Comparison of ENCODE assay signal across 8 mouse cellular contexts in the genomic region with DNA sequence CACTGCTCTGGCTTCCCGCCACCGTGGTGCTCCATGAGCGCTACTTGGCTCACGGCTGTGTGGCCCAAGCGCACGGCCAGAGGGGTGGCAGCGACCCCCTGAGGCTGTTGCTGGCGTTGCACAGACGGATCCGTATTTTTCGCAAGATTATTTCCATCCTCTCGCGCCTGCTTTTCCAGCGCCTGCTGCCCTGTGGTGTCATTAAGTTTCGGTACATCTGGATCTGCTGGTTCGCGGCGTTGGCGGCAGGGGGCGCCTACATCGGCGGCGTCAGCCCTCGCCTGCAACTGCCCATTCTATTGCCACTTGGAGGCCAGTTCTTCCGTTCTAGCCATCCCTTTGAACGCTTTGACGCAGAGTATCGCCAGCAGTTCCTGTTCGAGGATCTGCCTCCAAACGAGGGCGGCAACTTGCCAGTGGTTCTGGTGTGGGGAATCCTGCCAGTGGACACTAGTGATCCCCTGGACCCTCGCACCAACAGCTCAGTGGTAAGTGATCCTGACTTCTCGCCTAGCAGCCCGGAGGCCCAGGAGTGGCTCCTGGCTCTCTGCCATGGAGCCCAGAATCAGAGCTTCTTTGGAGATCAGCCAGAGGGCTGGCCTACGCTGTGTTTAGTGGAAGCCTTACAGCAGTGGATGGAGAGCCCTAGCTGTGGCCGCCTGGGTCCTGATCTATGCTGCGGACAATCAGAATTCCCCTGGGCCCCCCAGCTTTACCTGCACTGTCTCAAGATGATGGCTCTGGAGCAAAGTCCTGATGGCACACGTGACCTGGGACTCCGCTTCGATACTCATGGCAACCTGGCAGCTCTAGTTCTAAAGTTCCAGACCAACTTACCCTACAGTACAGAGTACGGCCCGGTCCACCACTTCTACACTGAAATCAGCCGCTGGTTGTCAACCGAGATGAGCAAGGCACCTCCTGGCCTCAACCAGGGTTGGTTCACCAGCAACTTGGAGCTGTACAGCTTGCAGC. TPM values are rescaled to one million over a fixed set of nuclear protein-coding genes. Genes with fewer than 3 reads are reported as not detected.
DNase-seq lines count a peak whose midpoint lies in the region; ATAC-seq lines count a peak whose summit lies in the region.

No protein-coding gene starts in this region.

- H3K36me3 ChIP-seq in heart, embryonic 12.5 days, result no peaks in the 10 kb centered on the region
- no peaks in the 10 kb centered on the region for H3K36me3 ChIP-seq in kidney, embryonic 16.5 days (ENCODE audit: insufficient read depth, low read length)
- no peaks in the 10 kb centered on the region for H3K36me3 ChIP-seq in liver, embryonic 15.5 days (replicated peaks)

- no peaks in the 10 kb centered on the region for H3K9me3 ChIP-seq in heart, embryonic 12.5 days (replicated peaks)
- no peaks in the 10 kb centered on the region for H3K9me3 ChIP-seq in kidney, embryonic 16.5 days (ENCODE audit: low read length)
- H3K9me3 ChIP-seq in liver, embryonic 15.5 days (replicated peaks), result no peaks in the 10 kb centered on the region

- peak; percentile 55; the same call in 1 of the 2 replicates for ATAC-seq in erythroblast, adult 5-6 weeks (replicated peaks; ENCODE audit: low FRiP score, poor library complexity, severe bottlenecking)
- peak; percentile 62 for ATAC-seq in heart, embryonic 12.5 days (ENCODE audit: insufficient number of reproducible peaks, low FRiP score)
- ATAC-seq in kidney, embryonic 16.5 days (ENCODE audit: low FRiP score, low TSS enrichment), result 0 out of 2 replicates have a peak, but pooled peaks have one; percentile 10
- ATAC-seq in liver, embryonic 15.5 days (ENCODE audit: insufficient read depth), result peak; percentile 34

- DNase-seq in ES-CJ7 (ENCODE audit: low read depth, low spot score), result peak; percentile 89
- peak; percentile 89 for DNase-seq in brain, adult 2 months (ENCODE audit: low read depth, low spot score)
- peak; percentile 67 for DNase-seq in neural tube, embryonic 10.5 days (ENCODE audit: extremely low spot score, low spot score)
- DNase-seq in thymus, postnatal 0 days (ENCODE audit: low spot score), result peak; percentile 16

- H3K27ac ChIP-seq in heart, embryonic 12.5 days (ENCODE audit: poor library complexity, severe bottlenecking), result no peak overlapping the region
- no peak overlapping the region for H3K27ac ChIP-seq in kidney, embryonic 16.5 days (ENCODE audit: low read length)
- H3K27ac ChIP-seq in liver, embryonic 15.5 days (replicated peaks), result peak overlapping the region; percentile 63; the same call in 1 of the 2 replicates

- peak overlapping the region; percentile 13 for H3K4me3 ChIP-seq in heart, embryonic 12.5 days
- peak overlapping the region; percentile 2; the same call in 1 of the 2 replicates for H3K4me3 ChIP-seq in kidney, embryonic 16.5 days (ENCODE audit: low read length)
- peak overlapping the region; percentile 29 for H3K4me3 ChIP-seq in liver, embryonic 15.5 days (replicated peaks)

- no peak overlapping the region; the same call in 1 of the 2 replicates for H3K9ac ChIP-seq in heart, embryonic 12.5 days
- H3K9ac ChIP-seq in kidney, embryonic 16.5 days (replicated peaks; ENCODE audit: low read length), result no peak overlapping the region
- H3K9ac ChIP-seq in liver, embryonic 15.5 days, result no peak overlapping the region

- H3K4me1 ChIP-seq in heart, embryonic 12.5 days (replicated peaks), result peaks cover 11% of the 10 kb centered on the region
- H3K4me1 ChIP-seq in kidney, embryonic 16.5 days (ENCODE audit: insufficient read depth, low read length), result no peaks in the 10 kb centered on the region
- H3K4me1 ChIP-seq in liver, embryonic 15.5 days (replicated peaks), result peaks cover 42% of the 10 kb centered on the region

- peaks cover 44% of the 10 kb centered on the region for H3K27me3 ChIP-seq in heart, embryonic 12.5 days (replicated peaks)
- 0 out of 2 replicates have a peak, but pooled peaks cover 11% of the 10 kb centered on the region for H3K27me3 ChIP-seq in kidney, embryonic 16.5 days (ENCODE audit: insufficient read depth, low read length)
- peaks cover 42% of the 10 kb centered on the region for H3K27me3 ChIP-seq in liver, embryonic 15.5 days

- H3K4me2 ChIP-seq in heart, embryonic 12.5 days, result peak overlapping the region; percentile 61
- H3K4me2 ChIP-seq in kidney, embryonic 16.5 days (replicated peaks; ENCODE audit: low read depth, low read length), result peak overlapping the region; percentile 33
- H3K4me2 ChIP-seq in liver, embryonic 15.5 days, result peak overlapping the region; percentile 54

- WGBS in heart, embryonic 12.5 days, result 23% methylated on average over 44 of the region's 44 CpGs
- 24% methylated on average over 44 of the region's 44 CpGs for WGBS in kidney, embryonic 16.5 days
- WGBS in liver, embryonic 15.5 days (ENCODE audit: insufficient replicate concordance), result 30% methylated on average over 44 of the region's 44 CpGs

RNA-seq across cellular contexts. Expression of gene Disp2, which starts 11.3 kb away (rescaled TPM):
- not detected in 2 replicates for total RNA-seq in erythroblast, adult 5-6 weeks (2015; ENCODE audit: low replicate concordance)
- total RNA-seq in erythroblast, adult 5-6 weeks (2017; ENCODE audit: low replicate concordance), result 0.14 TPM in 1 of 2 replicates, not detected in the other
- polyA plus RNA-seq in heart, embryonic 12.5 days (2016; fragmentation: Nextera tagmentation; extraction: Ambion mirVana), result 0.10 and 0.23 TPM in 2 replicates
- 0.46 and 0.81 TPM in 2 replicates for polyA plus RNA-seq in kidney, embryonic 16.5 days (2015; fragmentation: Nextera tagmentation; extraction: Ambion mirVana)
- polyA plus RNA-seq in liver, embryonic 15.5 days (2015; fragmentation: Nextera tagmentation; extraction: Ambion mirVana), result 0.26 and 0.32 TPM in 2 replicates
- 0.07 and 0.09 TPM in 2 replicates for polyA plus RNA-seq in thymus, postnatal 0 days (2015; fragmentation: Nextera tagmentation; extraction: Ambion mirVana)

RNA-seq across cellular contexts. Expression of gene Phgr1, which starts 18.3 kb away (rescaled TPM):
- total RNA-seq in erythroblast, adult 5-6 weeks (2015; ENCODE audit: low replicate concordance), result not detected in 2 replicates
- not detected in 2 replicates for total RNA-seq in erythroblast, adult 5-6 weeks (2017; ENCODE audit: low replicate concordance)
- polyA plus RNA-seq in heart, embryonic 12.5 days (2016; fragmentation: Nextera tagmentation; extraction: Ambion mirVana), result not detected in 2 replicates
- not detected in 2 replicates for polyA plus RNA-seq in kidney, embryonic 16.5 days (2015; fragmentation: Nextera tagmentation; extraction: Ambion mirVana)
- polyA plus RNA-seq in liver, embryonic 15.5 days (2015; fragmentation: Nextera tagmentation; extraction: Ambion mirVana), result not detected in 2 replicates
- 0.92 and 1.5 TPM in 2 replicates for polyA plus RNA-seq in thymus, postnatal 0 days (2015; fragmentation: Nextera tagmentation; extraction: Ambion mirVana)

RNA-seq across cellular contexts. Expression of gene Knstrn, which starts 23.0 kb away (rescaled TPM):
- total RNA-seq in erythroblast, adult 5-6 weeks (2015; ENCODE audit: low replicate concordance), result 16.5 and 19.8 TPM in 2 replicates
- 51.9 and 67.3 TPM in 2 replicates for total RNA-seq in erythroblast, adult 5-6 weeks (2017; ENCODE audit: low replicate concordance)
- polyA plus RNA-seq in heart, embryonic 12.5 days (2016; fragmentation: Nextera tagmentation; extraction: Ambion mirVana), result 109 and 115 TPM in 2 replicates
- polyA plus RNA-seq in kidney, embryonic 16.5 days (2015; fragmentation: Nextera tagmentation; extraction: Ambion mirVana), result 113 and 119 TPM in 2 replicates
- polyA plus RNA-seq in liver, embryonic 15.5 days (2015; fragmentation: Nextera tagmentation; extraction: Ambion mirVana), result 67.2 and 73.9 TPM in 2 replicates
- polyA plus RNA-seq in thymus, postnatal 0 days (2015; fragmentation: Nextera tagmentation; extraction: Ambion mirVana), result 96.2 and 103 TPM in 2 replicates

RNA-seq across cellular contexts. Expression of gene Ccdc9b, which starts 28.4 kb away (rescaled TPM):
- not detected in 2 replicates for total RNA-seq in erythroblast, adult 5-6 weeks (2015; ENCODE audit: low replicate concordance)
- 0.17 TPM in 1 of 2 replicates, not detected in the other for total RNA-seq in erythroblast, adult 5-6 weeks (2017; ENCODE audit: low replicate concordance)
- polyA plus RNA-seq in heart, embryonic 12.5 days (2016; fragmentation: Nextera tagmentation; extraction: Ambion mirVana), result 2.7 and 3.6 TPM in 2 replicates
- polyA plus RNA-seq in kidney, embryonic 16.5 days (2015; fragmentation: Nextera tagmentation; extraction: Ambion mirVana), result 1.3 and 1.4 TPM in 2 replicates
- polyA plus RNA-seq in liver, embryonic 15.5 days (2015; fragmentation: Nextera tagmentation; extraction: Ambion mirVana), result 0.20 and 0.29 TPM in 2 replicates
- 0.27 and 0.28 TPM in 2 replicates for polyA plus RNA-seq in thymus, postnatal 0 days (2015; fragmentation: Nextera tagmentation; extraction: Ambion mirVana)

RNA-seq across cellular contexts. Expression of gene Inafm2, which starts 45.3 kb away (rescaled TPM):
- total RNA-seq in erythroblast, adult 5-6 weeks (2015; ENCODE audit: low replicate concordance), result 6.5 and 10.4 TPM in 2 replicates
- 3.5 and 4.6 TPM in 2 replicates for total RNA-seq in erythroblast, adult 5-6 weeks (2017; ENCODE audit: low replicate concordance)
- 33.8 and 37.3 TPM in 2 replicates for polyA plus RNA-seq in heart, embryonic 12.5 days (2016; fragmentation: Nextera tagmentation; extraction: Ambion mirVana)
- 15.2 and 16.3 TPM in 2 replicates for polyA plus RNA-seq in kidney, embryonic 16.5 days (2015; fragmentation: Nextera tagmentation; extraction: Ambion mirVana)
- polyA plus RNA-seq in liver, embryonic 15.5 days (2015; fragmentation: Nextera tagmentation; extraction: Ambion mirVana), result 12.3 and 12.6 TPM in 2 replicates
- 22.3 and 26.4 TPM in 2 replicates for polyA plus RNA-seq in thymus, postnatal 0 days (2015; fragmentation: Nextera tagmentation; extraction: Ambion mirVana)

Comparison
In these comparisons a context has a peak if more than half of its experiments do, and no peak if none do; other contexts are left out.
1. DNase-seq: peak in every context shown above with its lines; median percentile 89 in ES-CJ7; 89 in brain, adult 2 months; 67 in neural tube, embryonic 10.5 days; 16 in thymus, postnatal 0 days.
2. ATAC-seq: peak in every context shown above with its lines; median percentile 62 in heart, embryonic 12.5 days; 55 in erythroblast, adult 5-6 weeks; 34 in liver, embryonic 15.5 days; 10 in kidney, embryonic 16.5 days.